Mouse (Mus musculus) heart, postnatal 0 days (tissue): ENCODE measurements around the gene Stfa2l1. TPM values are rescaled to one million over a fixed set of nuclear protein-coding genes. Genes with fewer than 3 reads are reported as not detected.
"Not testable (repeated sequence)": the region's sequence is repeated elsewhere in the genome, so short reads cannot be mapped to it uniquely, and the experiment has no call there.

ENCODE experiments used
- ATAC-seq: fragments of 200-750 bp; cut with Nextera tagmentation; 2 replicates; pipeline ENCODE4 v1.8.0; 2017; ENCODE audit warnings: low read depth, moderate number of reproducible peaks, moderate library complexity; ENCODE audit not compliant: insufficient read depth
- DNase-seq: peaks from one replicate; pipeline ENCODE4 v3.0.0-alpha.2; 2016; ENCODE audit warnings: low spot score
- H3K27ac ChIP-seq: fragments of 300-500 bp; sonication (generic); 2 replicates; pipeline ENCODE4 v1.5.1; 2014; ENCODE audit warnings: low read depth, mild to moderate bottlenecking
- H3K27me3 ChIP-seq: fragments of 300-500 bp; sonication (generic); 2 replicates; pipeline ENCODE4 v1.6.1; 2014; ENCODE audit warnings: low read length, mixed read lengths; ENCODE audit not compliant: control insufficient read depth, insufficient read depth
- H3K36me3 ChIP-seq: fragments of 300-500 bp; sonication (generic); replicated peaks from 2 replicates; pipeline ENCODE4 v1.6.1; 2014; ENCODE audit warnings: low read length, mixed read lengths; ENCODE audit not compliant: control insufficient read depth, insufficient read depth
- H3K4me1 ChIP-seq: fragments of 300-500 bp; sonication (generic); 2 replicates; pipeline ENCODE4 v1.6.1; 2014; ENCODE audit warnings: antibody characterized with exemption; ENCODE audit not compliant: control insufficient read depth, insufficient read depth
- H3K4me2 ChIP-seq: fragments of 300-500 bp; sonication (generic); 2 replicates; pipeline ENCODE4 v1.6.1; 2014; ENCODE audit warnings: low read depth, mild to moderate bottlenecking, low read length, moderate library complexity
- H3K4me3 ChIP-seq: fragments of 300-500 bp; sonication (generic); 2 replicates; pipeline ENCODE4 v1.5.1; 2014; ENCODE audit warnings: low read depth, low read length
- H3K9ac ChIP-seq: fragments of 300-500 bp; sonication (generic); replicated peaks from 2 replicates; pipeline ENCODE4 v1.6.1; 2014; ENCODE audit warnings: low read depth, low read length, mixed read lengths
- H3K9me3 ChIP-seq: fragments of 300-500 bp; sonication (generic); replicated peaks from 2 replicates; pipeline ENCODE4 v1.6.1; 2016; ENCODE audit warnings: low read length; ENCODE audit not compliant: control insufficient read depth
- CTCF ChIP-seq: IDR thresholded peaks from 2 replicates; pipeline ENCODE4 v1.5.1; 2016; ENCODE audit warnings: antibody characterized with exemption, control low read depth, low read depth
- EP300 ChIP-seq: IDR thresholded peaks from 2 replicates; pipeline ENCODE4 v1.6.1; 2016; ENCODE audit warnings: antibody characterized with exemption, low read depth
- WGBS: fragments of 180-500 bp; shearing (Covaris S2); extraction: QIAGEN DNeasy Blood & Tissue Kit; methylation state at CpG from one replicate; pipeline ENCODE4 v1.1.7; 2014; 5-methylcytosine and 5-hydroxymethylcytosine counted together
- polyA plus RNA-seq: library from polyadenylated mRNA; unstranded; fragments of >200 nt; fragmentation: Nextera tagmentation; extraction: Ambion mirVana; gene quantifications from 2 replicates; pipeline ENCODE4 v1.2.1, GENCODE M21; 2015
- total RNA-seq: library from RNA; depleted of rRNA; stranded (reverse); fragments of >200 nt; gene quantifications from 2 replicates; pipeline ENCODE4 v1.2.3, GENCODE M21; 2014; ENCODE audit warnings: low replicate concordance

Stfa2l1 gene
- total and polyA plus RNA-seq, 2 experiments from 2014 or later = 1.3 to 1.7 TPM

DNA sequence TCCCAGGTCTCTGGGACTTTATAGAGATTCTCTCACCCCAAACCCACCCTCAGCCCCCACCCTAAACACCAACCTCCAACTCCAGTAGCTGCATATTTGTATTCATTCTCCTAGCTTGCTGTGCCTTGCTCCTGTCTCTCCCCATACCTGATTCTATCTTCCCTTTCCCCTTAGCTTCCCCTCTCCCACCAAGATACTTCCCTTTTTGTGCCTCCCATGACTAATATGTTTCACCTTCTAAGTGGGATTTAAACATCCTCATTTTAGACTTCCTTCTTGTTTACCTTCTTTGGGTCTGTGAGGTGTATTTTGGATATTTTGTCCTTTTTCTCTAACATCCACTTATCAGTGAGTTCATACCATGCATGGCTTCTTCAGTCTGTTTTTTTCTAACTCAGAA, 19.5 kb downstream of the Stfa2l1 start:
- Histone ChIP-seq H3K9me3 (no peaks in the 10 kb centered on the region), H3K27me3 (no peaks in the 10 kb centered on the region), H3K4me3 (no peak overlapping the region), H3K9ac (no peak overlapping the region), H3K4me2 (no peak overlapping the region), H3K36me3 (no peaks in the 10 kb centered on the region), H3K4me1 (no peaks in the 10 kb centered on the region), H3K27ac (no peak overlapping the region)
- TF ChIP-seq CTCF (no peak), EP300 (no peak)
- DNase-seq (no peak), ATAC-seq (no peak)

DNA sequence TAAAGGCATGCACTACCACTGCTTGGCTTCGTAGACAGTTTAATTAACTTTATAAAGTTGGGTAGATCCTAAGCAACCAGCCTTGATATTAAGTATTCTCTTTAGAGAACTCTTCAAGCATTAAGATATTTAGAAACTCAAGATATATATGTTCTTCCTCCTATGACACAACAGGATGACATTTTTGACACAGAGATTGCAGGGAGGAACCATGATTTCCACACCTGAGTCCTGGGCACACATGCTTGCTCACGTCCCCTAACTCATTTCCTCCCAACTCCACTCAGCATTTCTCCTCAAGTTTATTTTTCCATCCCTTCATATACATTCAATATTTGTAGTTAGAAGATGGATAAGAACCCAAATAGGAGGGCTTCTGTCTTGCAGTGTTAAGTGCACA, 23.3 kb downstream of the Stfa2l1 start:
- no peaks in the 10 kb centered on the region for H3K4me1 ChIP-seq
- TF ChIP-seq EP300 (no peak), CTCF (no peak)
- H3K9me3 ChIP-seq = no peaks in the 10 kb centered on the region
- no peak for DNase-seq
- no peak overlapping the region for H3K4me3 ChIP-seq
- H3K4me2 ChIP-seq = no peak overlapping the region
- H3K9ac ChIP-seq = no peak overlapping the region
- ATAC-seq = no peak
- 69% methylated on average over 2 of the region's 2 CpGs for WGBS
- H3K27ac ChIP-seq = no peak overlapping the region
- H3K36me3 ChIP-seq = no peaks in the 10 kb centered on the region
- H3K27me3 ChIP-seq = no peaks in the 10 kb centered on the region

DNA sequence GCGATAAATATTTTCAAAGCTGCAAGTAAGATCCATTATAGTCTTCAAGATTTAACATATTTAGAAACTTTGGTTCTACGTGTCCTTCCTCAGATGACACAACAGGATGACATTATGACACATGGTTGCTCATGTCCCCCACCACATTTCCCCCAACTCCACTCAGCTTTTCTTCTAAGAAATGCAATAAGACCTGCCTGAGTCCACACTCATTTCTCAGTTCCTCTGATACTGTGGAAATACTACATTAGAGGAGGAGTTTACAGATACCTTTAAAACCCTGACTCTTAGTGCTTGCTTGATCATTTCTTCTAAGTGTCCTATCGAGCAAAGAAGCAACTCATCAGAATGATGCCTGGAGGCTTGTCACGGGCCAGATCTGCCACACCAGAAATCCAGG, 27.3 kb downstream of the Stfa2l1 start, which contains the start of gene Gm5483:
Gene Gm5483, plus strand, starts transcription at position 301 of the 400 bp plus-strand sequence.
- not testable (repeated sequence) for H3K9me3 ChIP-seq, H3K4me1 ChIP-seq, H3K9ac ChIP-seq, H3K27ac ChIP-seq, H3K4me2 ChIP-seq, H3K36me3 ChIP-seq, DNase-seq, H3K4me3 ChIP-seq, H3K27me3 ChIP-seq, ATAC-seq
- WGBS = 73% methylated on average over 4 of the region's 4 CpGs

DNA sequence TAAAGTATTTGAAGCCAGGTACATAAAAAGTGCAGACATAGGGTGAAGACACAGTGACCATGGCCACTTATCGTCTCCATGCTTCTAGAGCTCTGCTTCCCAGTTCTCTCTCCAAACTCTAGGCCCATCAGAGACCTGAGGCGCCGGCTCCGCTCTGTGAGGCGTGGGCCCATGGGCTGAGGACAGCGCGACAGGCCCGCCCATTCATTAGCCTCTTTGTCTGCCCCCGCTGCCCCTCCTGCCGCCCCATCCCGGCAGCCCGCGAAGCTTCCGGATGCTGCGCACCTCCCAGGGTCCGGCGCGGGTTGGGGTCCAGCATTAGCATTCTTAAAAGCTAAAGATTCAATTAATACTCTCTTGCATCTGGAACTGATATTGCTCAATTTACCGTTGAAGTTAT, 42.6 kb downstream of the Stfa2l1 start:
- H3K9ac ChIP-seq = no peak overlapping the region
- 50% methylated on average over 19 of the region's 19 CpGs for WGBS
- H3K4me3 ChIP-seq = no peak overlapping the region
- H3K27me3 ChIP-seq = no peaks in the 10 kb centered on the region
- no peaks in the 10 kb centered on the region for H3K36me3 ChIP-seq
- DNase-seq (no peak), ATAC-seq (no peak)
- no peak for TF ChIP-seq CTCF
- no peak for TF ChIP-seq EP300
- H3K4me2 ChIP-seq = no peak overlapping the region
- H3K27ac ChIP-seq = no peak overlapping the region
- no peaks in the 10 kb centered on the region for H3K4me1 ChIP-seq
- H3K9me3 ChIP-seq = no peaks in the 10 kb centered on the region

DNA sequence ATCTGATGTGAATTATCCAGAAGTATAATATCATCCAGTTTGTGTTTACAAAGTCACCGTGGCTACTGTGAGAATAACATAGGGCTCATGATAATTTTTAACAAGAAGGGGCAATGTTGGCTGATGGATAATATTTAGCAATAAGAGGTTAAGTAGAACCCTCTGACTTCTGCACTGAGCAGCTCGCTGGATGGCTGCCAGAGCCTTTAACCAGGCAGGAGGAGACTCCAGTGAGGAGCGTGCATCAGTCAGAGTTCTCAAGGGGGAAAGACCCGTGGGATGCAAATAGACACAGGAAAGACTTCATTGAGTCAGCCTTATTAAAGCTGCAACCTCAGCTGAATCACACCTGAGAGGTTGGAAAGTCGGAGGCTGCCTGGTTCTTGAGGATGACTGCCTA, 47.2 kb downstream of the Stfa2l1 start:
- H3K27me3 ChIP-seq = no peaks in the 10 kb centered on the region
- H3K4me1 ChIP-seq = no peaks in the 10 kb centered on the region
- H3K27ac ChIP-seq = no peak overlapping the region
- ATAC-seq (no peak), DNase-seq (no peak)
- WGBS = 60% methylated on average over 5 of the region's 5 CpGs
- no peak overlapping the region for H3K4me2 ChIP-seq
- no peak overlapping the region for H3K9ac ChIP-seq
- TF ChIP-seq EP300 (no peak), CTCF (no peak)
- H3K4me3 ChIP-seq = no peak overlapping the region
- no peaks in the 10 kb centered on the region for H3K36me3 ChIP-seq
- no peaks in the 10 kb centered on the region for H3K9me3 ChIP-seq

DNA sequence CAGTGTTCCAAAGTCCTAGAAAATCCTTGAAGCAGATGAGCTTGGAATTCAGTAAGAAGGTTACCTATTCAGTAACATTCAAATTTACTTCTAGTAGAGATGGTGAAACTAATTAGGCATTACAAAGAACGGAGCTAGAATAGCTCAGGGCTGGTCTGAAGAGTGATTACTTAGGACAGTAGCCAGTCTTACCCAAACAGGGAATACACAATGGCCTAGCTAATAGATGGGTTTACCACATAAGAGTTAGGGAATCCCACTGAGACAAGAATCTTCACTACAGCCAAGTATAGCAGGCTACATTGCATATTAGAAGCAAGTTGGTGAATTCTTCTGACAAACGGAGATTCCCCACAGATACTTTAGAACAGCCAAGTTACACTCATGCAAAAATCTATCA, 49.1 kb downstream of the Stfa2l1 start:
- 38% methylated on average over 2 of the region's 2 CpGs for WGBS
- not testable (repeated sequence) for H3K27me3 ChIP-seq, DNase-seq, H3K4me3 ChIP-seq, H3K9me3 ChIP-seq, H3K9ac ChIP-seq, H3K4me1 ChIP-seq, H3K4me2 ChIP-seq, H3K27ac ChIP-seq, ATAC-seq, H3K36me3 ChIP-seq
